Mouse (Mus musculus) lung, postnatal 10 days (tissue): Measurements from ENCODE around the gene Clec4a3.
"Not testable (repeated sequence)": the region's sequence is repeated elsewhere in the genome, so short reads cannot be mapped to it uniquely, and the experiment has no call there.

ENCODE experiments used
- DNase-seq: peaks from one replicate; pipeline ENCODE4 v3.0.0; 2021

Gene Clec4a3

DNA sequence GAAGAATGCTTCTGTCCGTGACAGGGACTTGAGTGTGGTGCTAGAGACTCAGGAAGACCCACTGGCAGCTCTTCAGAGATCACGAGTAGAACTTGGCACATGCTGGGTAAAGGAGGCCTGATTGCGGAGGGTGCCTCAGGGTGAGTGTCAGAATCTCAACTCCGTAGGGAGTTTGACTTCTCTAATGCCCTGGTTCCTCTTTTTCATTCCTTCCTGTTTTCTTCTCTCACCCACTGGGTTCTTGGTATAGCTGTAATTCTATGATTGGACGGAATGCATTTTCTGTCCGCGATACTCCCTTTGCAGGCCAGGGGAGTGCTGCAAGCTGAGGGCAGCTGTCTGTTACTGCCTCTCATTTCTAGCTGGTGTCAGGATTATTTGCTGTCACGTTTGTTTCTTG is at the start of gene Clec4a3:
Gene Clec4a3 (plus strand): TSS at position 115 of the 400 bp plus-strand sequence.
- DNase-seq: no peak

DNA sequence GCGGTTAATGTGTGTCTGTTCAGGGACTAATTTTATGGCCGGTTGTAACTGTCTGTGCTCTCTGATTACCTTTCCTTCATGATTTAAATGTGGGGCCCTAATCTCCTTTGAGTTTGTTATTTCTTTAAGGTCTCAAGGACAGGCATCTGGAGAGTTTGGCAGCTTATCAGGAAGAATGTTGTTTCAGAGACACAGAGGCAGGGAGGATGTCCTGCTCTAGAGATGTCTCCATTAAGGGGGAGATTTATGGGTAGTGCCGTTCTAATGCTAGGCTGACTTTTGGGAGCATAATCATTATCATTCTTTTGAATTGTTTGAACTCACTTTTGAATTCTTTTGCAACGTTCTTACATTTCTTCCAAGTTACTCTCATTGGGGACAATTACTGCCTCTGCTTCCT is 32.4 kb upstream of the Clec4a3 start:
- no peak for DNase-seq

DNA sequence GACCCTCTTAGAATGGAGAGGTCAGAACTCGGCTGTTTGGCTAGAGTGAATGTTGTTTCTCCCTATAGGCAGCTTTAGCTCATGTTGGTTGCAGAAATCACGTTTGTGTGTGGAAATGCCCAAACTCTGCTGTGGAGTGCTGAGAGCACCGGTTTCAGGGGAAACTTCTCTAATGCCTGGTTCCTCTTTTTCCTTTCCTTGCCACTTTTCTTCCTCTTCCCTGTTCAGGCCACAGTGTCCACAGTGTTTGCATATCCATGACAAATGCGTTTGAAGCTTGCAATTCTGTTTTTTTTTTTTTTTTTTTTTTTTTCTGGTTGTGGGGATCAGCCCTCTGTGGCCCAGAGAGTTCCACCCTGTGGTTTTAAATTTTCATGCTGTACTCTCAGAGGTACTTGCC is 30.9 kb upstream of the Clec4a3 start, which contains the start of gene Clec4a1:
Gene Clec4a1 (plus strand): TSS at position 398 of the 400 bp plus-strand sequence.
- DNase-seq: no peak

DNA sequence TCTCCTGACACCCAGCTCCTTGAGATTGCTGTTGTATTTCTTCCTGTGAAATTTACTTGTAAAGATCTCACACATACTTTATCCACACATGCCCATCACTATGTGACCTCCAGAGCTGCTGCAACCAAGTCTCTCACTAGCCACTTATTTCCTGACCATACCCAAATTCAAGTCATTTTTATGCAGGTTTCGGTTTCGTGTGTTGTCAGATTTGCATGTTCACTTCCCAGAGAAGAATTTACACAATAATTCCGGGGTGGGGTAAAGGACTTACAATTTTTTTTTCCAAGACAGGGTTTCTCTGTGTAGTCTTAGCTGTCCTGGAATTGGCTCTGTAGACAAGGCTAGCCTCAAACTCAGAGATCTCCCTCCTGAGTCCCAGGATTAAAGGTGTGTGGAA is 17.5 kb upstream of the Clec4a3 start:
- no peak for DNase-seq

DNA sequence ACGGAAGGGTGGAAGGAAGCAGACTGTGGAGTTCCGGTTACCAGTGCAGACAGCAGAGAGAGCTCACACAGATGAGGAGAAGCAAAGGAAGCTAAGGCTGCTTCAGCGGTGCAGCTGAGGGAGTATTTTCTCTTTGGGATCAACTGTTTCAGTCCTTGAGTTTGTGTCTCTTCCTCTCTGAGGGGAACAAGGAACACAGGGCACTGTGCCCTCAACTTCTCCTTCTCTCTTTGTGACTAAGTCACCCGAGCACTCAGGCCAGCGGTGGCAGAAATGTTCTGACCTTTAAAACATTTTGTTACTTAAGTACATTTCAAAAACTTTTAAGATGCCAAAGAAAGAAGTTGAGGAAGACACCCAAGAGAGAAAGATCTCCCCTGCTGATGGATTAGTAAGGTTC is 12.7 kb upstream of the Clec4a3 start:
- DNase-seq: no peak

GRCm38 (mm10) chr6:122946760-122947159 is 5.6 kb upstream of the Clec4a3 start:
- DNase-seq: no peak

DNA sequence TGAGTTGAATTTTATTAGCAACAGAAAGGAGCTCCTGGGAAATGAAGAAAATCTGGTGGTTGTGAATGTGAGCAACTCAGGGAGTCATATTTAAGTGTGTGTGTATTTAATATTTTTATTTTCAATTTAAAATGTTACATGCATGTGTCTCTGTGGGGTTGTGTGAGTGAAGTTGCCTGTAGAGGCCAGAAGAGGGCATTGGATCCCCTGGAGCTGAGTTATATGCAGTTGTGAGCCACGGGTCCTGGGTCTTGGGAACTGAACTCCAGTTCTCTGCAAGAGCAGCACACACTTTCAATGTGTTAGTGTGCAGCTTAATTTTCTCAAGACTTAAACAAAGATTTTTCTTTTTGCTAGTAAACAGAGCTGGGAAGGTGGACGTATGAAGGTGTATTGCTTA is 12.2 kb downstream of the Clec4a3 start:
- no peak for DNase-seq

- DNase-seq: no peak
Observed at GRCm38 (mm10) chr6:122969048-122969447, 16.7 kb downstream of the Clec4a3 start.

DNA sequence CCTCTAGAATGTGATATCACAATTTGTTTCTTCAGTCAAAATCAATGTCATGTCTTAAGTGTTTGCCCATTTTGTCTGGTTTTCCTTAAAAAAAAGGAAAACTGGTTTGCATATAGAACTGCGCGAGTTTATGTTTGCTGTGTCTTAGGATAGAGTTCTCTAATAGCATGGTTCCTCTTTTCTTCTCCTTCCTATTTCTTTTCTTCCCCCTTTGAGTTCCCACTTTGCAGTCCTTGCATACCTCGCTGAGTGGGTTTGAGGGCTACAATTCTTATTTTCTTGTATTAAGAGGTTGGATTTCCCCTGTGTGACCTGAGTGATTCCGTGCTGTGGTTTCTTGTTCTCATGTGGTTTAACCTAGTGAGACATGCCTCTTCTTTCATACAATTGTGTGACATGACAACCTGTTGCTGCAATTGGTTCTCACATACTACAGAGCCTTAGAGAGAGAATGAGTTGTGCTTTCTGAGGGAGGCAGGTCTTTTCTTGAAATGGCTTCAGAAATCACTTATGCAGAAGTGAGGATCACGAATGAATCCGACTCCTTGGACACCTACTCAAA is 37.6 kb downstream of the Clec4a3 start, which contains the start of gene Clec4a4:
Gene Clec4a4 (plus strand): TSS at position 492 of the 562 bp plus-strand sequence.
- DNase-seq: no peak

GRCm38 (mm10) chr6:123004696-123005095 is 52.4 kb downstream of the Clec4a3 start:
- not testable (repeated sequence) for DNase-seq

DNA sequence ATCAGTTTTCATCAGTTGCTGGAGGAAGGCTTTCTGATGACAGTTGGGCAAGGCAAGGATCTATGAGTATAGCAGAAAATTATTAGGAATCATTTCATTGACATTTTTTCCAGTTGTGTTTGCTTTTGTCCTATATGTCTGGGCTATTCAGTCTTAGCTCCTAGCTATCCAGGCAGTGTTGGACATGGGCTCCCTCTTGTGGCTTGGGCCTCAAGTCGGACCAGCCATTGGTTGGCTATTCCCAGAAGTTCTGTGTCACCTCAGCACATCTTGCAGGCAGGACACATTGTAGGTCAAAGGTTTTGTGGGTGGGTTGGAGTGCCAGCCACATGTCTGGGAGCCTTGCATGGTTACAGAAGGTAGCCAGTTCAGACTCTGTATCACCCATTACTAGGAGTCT is 53.3 kb downstream of the Clec4a3 start:
- DNase-seq: no peak
